Mouse (Mus musculus) spleen, adult 18-20 months (tissue): ENCODE measurements around the gene Cers6.

Source experiments
- DNase-seq, 2 experiments: peaks; one replicate each; pipeline ENCODE4 v3.0.0; 2022; ENCODE audit warnings: mixed read lengths in 2 of 2

The Cers6 gene

DNA sequence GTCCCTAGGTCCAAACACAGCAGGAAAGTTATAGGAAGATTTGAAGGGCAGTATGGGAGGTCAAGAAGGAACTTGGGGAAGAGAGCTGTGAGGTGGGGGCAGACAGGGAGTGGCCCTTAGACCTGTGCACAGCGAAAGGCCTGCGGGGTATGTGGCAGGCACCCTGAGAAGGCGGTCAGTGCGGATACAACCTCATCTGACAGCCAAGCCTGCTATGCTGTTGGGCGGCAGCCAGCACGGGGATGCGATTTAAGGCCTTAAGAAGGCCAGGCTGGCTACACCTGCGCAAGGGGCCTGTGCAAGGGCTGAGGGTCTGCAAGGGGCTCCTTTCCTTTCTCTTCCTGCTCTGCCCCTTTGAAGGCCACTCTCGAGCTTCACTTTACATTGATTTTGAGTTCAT lies 63.1 kb downstream of the Cers6 start:
- no peak for DNase-seq

DNA sequence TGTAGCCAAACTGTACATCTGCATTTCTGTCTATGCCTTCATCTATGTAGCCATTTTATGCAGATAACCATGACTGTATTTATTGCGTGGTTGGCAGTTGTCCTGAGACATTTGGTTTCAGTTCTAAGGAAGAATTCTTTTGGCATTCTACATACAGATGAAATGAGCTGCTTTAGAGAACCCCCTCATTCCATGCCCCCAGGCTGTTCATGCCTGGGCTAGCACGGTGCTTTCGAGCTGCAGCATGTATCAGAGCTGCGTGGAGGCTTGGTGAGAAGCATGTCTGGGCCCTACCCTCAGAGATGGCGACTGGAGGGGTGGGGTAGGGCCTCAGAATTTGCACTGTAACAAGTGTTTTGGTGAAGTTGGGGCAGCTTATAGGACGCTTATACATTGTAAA lies 64.3 kb downstream of the Cers6 start:
- no peak for DNase-seq

DNA sequence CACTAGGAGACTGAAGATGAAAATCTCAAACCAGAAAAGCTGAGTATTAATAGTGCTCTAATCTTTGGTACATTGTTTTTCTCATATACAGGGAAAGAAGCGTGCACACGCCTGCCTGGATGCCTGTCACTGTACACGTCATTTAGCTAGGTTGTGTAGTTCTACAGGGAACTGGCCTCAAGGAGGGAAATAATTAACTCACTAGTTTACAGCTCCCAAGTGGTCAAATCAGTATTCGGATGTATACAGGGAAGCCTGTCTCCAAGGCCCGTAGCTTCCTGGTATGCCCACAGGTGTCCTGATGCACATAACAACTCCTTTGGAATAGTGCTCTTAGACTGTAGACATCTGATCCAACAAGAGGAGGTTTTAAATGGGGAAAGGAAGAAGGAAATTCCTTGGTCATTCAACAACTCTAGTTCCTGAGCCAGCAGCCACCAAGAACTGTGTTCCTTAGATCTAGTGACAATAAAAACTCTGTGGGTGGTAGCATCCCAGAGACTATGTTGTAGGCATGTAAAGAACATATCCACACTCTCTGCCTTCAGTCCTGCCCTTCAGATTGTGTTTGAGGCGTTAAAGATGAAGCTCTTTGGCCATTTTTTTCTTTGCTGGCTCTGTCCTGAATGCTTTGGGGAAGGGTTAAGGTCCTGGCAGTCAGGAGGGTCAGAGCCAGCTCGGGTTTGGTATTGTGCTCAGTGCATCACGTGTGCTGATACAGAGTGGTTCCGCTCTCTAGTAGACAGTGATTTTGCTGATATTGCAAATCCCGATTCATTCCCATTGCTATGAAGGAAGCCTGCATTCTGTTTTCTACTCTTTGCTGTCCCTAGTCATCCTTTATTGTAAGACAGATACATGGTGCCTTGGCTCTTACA lies 65.9 kb downstream of the Cers6 start:
- DNase-seq, result no peak

DNA sequence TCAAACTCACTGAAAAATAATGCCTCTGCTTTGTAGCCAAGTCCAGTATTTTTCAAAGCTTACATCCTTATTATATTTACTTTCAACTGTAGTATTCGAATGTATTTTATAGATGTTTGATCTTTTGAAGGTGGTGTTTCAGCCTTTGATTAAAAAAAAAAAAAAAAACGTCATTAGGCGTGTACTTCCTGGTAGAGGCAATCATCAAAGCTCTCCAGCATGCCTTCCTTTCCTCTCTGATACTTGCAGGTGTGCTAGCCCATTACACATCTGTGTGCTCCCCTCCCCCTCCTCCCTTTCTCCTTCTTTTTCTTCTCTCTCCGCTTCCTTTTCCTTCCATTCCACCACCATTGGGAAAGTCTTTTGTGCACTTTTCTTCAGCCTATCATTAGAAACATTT lies 71.0 kb downstream of the Cers6 start:
- no peak for DNase-seq

DNA sequence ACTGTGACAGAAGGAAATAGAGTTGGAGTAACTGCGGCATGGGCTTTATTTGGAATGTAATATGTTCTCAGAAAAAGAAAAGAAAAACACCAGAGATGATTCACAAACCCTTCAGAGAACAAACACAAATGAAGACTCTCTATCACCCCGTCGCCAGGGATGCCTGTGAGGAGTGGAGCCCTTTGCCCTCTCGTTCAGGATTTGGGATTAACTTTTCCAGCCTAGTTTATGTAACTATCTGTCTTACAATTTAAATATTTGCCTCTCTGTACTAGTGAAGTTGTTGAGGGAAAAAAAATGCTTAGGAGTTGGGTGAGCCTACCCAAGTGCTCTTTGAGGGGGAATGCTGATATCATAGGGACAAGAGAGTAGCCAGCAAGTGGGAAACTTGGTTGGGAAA lies 71.4 kb downstream of the Cers6 start:
- DNase-seq, result no peak

DNA sequence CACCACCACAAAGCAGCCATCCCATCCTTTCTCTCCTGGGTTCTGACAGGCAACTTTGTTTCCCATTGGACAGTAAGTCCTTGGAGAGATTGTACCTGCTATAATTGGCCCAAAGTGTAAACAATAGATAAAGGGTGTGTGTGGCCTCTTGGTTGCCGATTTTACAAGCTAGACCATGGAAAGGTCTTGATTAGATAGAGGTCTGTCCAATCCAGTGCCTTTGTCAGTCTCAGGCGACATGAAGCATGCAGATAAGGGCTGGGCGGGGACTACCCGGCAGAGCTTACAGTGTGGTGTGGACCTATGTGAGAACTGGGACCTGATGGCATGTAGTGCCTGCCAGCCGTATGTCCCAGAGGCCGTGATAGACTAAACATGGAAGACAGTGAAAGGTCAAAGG lies 73.4 kb downstream of the Cers6 start:
- no peak for DNase-seq

DNA sequence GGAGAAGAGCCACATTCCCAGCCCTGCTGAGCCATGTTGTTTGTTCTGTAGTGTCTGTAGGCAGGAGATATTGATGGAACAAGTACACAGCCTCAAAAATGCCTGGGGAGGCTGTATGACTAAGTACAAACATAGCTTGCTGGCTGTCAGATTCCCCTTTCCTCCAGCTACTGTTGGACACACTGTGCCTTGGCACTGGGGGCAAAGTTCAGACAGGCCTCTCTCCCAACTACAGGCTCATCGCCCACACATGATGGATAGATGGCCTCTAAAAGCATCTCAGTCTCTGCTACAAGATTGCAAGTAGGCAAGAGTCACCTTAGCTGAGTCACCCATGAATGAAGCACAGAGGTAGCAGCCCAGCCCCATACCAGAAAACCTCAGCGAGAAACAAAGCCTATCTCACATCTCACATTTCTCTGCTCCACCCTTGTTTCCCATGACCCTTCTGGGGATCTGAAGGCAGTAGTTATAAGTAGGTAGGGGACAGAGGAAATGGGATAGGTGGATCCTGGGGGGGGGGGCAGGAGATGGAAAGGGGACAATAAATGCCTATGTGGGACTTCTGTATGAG lies 74.6 kb downstream of the Cers6 start:
- no peak for DNase-seq

DNA sequence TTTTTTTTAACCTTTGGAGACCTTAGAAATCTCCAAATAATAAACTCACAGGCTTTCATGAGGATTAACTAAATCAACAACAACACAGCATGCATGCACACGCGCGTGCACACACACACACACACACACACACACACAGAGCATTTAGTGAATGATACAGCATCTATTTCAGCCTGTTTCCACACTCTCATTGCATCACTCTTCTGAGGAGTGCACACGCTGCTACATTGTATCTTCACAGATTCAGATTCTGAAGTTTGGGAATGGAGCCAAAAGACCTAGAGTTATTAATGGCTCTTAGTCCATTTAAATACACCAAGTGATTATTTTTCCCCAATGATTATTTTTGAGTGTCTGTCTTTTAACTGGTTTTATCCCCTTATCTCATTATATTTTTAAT lies 75.5 kb downstream of the Cers6 start:
- no peak for DNase-seq

DNA sequence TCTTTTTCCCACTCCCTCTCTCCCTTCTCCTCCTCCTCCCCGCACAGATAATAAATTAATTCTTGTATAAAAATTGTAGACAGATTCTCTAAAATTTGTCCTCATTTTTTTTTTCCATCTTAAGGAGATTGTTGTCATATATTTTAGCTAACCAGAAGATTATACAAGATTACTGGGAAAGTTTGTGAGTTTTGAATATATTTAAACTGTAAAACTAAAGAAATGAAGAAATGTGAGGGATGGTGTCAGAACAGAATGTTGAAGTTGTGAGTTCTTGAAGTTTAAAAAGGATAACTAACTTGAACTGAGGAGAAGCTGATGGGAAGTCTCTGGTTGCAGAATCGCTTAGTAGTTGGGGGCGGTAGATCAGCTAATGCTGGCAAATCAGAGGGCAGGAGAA lies 76.6 kb downstream of the Cers6 start:
- no peak for DNase-seq

DNA sequence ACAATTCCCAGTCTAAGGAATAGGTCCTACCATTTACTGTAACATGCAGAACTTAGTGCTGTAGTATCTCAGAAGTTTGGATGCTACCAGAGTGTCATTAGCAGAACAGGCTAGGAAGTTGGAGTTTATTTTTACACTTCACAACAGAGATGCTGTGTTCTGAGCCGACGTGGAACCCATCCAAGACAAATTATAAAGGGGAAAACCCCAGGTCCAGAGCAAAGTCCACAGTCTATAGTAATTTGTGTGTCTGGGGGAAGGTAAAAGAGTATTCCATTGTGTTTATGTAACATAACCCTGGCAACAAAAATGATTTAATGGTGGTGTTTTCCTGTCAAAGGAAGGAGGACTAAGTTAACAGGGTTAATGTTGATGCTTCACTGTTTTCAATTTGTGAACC lies 83.7 kb downstream of the Cers6 start:
- DNase-seq, result no peak

DNA sequence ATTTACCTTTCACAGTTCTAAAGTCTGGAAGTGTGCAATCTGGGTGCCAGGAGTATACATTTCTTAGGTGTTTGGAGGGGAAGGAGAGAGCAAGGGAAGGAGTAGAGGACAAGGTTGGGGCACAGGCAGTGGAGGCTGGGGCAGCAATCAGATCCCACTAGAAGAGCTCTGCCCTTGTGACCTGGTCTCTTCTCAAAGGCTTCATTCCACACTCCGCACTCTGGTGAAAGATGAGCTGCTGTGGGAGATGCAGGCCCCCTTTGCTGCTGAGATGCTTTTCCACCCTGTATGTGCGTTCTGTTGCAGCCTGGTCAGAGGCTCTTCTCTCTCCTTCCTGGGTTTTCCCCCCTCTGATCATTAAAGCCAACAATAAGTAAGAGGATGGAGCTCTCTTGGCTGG lies 84.7 kb downstream of the Cers6 start:
- DNase-seq, result no peak

DNA sequence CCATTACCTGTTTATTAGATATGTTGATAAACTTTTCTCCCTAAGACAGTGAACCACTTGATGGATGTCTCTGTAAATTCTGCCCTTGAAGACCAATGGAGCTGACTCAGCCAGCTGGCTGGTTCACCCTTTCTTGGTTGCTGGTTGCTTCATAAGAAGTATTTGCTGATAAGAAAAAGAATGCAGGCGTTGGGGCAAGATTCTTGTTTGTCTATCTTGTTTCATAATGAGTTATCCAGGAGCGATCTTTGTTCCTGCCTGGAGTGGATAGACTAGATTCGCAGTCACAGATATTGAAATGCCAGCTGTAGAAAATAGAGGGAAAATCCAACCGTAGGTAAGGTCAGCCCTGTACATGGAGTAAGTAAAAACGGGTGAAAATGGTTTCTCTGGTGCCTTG lies 85.6 kb downstream of the Cers6 start:
- DNase-seq, result no peak

DNA sequence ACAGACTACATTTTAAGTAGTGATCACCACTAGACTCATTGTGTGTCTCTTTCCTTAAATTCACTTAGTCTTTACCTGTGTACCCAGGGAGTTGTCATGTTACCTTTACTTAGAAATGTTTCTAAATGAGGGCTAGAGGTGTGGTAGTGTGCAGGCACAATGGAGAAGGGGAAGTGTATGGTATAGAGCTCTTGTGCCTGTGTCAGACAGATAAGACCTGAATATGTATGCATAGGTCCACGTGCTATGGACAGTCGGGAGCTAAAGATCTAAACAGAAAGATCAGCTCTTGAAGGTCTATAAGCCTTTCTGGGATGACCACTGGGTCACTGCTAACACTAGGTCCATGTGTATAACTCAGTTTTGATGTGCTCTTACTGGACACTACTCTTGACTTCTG lies 87.9 kb downstream of the Cers6 start:
- DNase-seq, result no peak

DNA sequence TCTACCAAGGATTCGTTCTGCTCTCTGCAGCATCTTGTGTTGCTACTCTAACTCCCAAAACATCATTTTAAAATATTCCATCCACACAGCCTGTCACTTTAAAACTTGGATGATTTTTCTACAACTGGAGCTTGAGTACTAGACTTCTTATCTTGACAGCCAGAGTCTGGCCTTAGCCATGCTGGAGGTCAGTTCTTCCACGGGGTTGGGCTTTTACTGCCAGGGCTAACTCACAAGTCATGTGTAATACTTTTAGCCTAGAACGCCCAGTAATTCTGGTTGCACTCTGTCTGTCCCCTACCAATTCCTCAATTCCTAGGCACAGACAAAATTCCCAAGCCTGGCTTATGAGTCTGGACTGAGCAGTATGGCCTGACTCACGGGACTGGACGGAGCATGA lies 88.5 kb downstream of the Cers6 start:
- no peak for DNase-seq

DNA sequence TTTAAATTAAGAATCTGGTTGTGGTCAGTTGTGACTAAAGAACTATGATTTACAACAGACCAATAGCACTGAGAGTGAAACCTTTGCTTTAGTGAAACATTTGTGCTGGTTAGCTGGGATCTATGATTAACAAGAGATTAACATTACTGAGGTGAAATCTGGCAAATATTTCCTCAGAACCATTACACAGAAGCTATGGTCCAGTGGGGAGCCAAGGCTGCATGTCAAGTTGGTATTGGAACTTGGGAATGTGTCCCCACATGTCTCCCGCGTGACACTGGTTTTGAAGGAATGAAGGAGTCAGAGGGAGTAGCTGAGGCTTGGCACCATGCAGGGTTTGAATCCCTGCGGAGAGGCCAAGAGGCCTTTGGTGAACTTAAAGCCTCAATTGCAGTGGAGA lies 90.5 kb downstream of the Cers6 start:
- DNase-seq, result no peak

DNA sequence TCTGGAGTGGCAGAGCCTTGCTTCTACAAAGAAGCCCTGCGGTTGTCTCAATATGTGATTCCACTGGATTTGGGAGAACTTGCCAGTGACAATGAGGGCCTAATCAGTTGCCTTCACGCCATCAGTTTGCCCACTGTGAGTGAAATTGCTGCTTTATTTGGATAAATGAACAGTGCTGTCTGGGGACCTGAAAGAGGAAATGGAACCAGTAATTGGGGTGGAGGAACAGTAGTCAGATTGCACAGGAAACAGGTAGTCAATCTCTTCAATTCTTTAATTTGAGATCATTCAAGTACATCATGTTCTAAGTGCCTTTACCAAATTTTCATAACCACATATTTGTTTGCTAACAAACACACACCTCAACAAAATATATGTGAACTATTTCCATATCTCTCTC lies 92.4 kb downstream of the Cers6 start:
- no peak for DNase-seq

DNA sequence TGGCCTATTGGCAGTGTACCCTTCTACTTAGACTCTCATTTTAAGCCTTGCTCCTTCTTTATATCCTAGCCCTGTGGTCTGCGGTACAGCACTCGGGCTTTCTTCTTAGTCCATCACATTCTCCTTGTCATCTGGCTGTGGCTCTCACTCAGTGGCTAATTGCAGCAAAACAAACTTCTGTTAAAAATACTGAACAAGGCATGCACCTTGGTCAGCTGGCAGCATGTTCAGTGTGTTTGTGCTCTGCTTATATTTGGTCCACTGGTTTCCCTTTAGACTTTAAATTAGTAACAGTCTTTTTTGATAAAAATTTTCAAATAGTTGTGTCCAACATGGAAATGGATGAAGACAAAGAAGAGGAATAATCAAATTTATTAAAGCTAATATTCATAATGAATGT lies 94.3 kb downstream of the Cers6 start:
- no peak for DNase-seq

DNA sequence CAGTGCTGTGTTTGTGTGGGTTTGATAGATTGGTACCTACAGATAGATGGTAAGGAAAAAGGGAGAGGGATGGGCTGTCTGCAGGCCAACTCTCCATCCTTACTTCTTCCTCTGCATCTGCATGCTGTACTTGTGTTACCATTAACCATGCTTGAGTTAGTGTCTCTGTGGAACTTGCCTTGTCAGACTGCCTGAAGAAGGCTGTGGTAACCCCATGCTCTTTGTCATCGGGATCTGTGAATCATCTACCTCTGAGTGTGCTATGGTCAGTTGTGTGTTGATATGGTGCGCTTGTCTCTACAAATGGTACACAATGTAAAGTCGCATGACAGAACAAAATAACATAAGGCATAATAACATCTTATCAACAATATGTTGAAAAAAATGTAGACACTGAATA lies 94.9 kb downstream of the Cers6 start:
- no peak for DNase-seq

DNA sequence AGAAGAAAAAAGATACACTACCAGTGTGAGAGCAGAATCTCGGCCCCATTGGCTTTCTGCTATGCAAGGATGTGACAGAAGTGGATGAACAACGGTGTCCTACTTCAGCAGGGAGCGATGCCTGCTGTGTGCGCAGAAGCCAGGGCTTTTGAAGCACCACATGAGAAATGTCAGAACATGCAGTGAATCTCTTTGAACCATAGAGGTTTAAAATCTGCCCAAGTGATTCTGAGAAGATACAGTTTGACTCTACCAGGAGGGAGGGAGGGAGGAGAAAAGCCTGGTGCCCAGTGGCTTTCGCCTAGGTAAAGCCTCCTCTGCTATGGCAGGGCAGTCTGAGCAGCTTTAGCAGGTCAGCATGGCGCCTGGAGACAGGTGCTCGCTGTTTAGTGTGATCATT lies 96.6 kb downstream of the Cers6 start:
- no peak for DNase-seq

DNA sequence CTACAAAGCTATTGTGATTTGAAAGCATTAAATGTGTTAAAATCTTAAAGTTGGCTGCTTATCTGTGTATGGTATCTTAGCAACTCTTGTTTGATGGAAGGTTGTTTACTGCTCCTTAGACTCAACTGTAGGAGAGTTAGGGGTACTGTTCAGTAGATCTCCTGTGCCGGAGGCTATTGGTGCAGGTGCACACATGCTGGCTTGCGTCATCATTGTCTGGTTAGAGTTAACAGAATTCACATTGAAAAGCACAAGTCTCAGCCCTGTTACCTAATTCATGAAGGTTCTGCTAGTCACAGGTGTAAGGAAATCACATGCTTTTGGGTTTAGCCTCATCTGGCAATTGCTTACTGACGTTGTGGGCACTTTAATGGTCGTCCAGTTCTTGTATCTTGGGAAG lies 98.3 kb downstream of the Cers6 start:
- no peak for DNase-seq

DNA sequence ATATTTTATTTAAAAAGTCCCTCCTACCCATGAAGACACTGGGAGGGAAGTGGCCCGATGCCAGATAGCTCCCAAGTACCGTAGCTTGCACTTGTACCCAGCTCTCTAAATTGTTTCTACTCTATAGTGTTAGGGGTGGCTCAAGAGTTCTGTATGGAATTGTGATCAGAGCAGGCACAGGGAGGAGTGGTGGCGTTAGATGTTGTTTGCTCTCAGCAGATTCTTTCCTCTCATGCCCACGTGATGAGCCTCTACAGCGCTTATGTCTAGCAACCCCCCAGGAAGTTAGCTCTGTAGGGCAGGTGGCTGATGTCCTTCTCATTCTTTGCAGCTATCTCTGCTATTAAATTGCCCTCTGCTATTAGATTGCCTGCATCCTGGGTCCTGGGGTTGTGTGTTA lies 98.8 kb downstream of the Cers6 start:
- DNase-seq, result no peak

DNA sequence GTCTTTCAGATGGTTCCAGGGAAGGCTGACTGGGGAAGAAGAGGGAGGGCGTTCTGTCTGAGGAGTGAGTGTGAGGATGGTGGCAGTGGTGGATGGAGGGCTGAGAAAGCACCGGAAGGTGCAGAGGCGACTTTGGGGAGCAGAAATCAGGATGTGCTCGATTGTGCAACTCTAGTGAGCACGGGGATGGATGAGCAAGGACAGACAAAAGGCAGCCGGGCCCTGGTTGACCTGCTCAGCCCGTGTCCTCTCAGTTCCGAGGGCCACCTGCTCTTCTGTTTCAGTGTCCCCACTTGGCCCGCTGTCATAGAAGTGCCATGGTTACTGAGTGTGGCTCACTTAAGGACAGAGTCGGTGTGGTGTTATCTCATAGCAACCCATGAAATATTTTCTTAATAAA lies 99.4 kb downstream of the Cers6 start:
- no peak for DNase-seq

DNA sequence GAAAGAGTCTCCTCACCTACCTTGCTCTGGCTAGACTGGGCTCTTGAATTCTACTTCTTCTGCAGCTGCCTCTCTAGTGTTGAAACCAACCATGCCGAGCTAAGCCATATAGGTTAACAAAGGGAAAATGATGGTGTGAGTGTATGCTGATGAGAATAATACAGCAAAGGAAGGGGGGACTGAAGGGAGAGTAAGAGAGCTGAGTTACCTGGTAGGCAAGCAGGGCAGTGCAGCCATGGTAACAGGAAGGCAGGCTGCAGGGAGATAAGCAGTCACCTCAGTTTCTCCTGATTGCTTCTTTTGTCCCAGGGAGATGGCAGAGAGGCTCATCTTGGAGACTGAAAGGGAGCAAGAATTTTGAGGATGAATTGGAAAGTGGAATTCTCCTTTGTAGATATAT lies 105.1 kb downstream of the Cers6 start:
- DNase-seq, result no peak

DNA sequence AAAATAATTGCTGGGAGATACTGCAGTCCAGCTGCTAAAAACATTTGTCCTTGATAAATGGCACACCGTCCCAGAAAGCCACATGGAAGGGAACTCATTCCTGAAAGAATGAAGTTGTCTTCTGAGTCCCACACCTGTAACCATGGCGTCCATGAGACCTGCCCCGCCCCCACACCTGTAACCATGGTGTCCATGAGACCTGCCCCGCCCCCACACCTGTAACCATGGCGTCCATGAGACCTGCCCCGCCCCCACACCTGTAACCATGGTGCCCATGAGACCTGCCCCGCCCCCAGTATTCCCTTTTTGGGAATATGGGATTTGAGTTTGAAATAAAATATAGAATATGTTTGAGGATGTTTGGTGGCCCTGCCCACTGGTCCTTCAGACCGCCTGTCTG lies 106.8 kb downstream of the Cers6 start:
- DNase-seq, result no peak

DNA sequence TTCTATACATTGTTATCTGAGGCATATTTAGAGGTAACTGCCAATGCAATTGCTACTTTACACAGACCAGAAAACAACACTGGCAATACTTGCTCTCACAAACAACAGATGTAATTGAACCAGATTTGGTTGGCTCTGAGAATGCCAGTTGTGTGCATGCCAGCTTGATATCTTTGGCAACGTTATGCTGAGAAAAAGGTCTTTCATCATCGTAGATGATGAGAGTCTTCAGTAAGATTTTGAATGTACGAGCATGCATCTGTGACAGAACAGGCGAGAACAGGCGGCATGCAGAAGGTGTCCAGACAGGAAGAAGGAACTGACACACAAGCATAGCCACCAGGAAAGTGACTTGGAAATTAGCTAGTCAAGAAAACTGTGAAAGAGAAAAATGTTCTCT lies 110.6 kb downstream of the Cers6 start:
- DNase-seq, result no peak
